Mouse (Mus musculus) lung, postnatal 0 days (tissue): ENCODE measurements around the gene Wbp2. TPM values are rescaled to one million over a fixed set of nuclear protein-coding genes. Genes with fewer than 3 reads are reported as not detected.
A peak's percentile ranks its signal among the peaks of the same experiment; 100 is the strongest.

Experiments
- ATAC-seq: fragments of 200-750 bp; cut with Nextera tagmentation; 2 replicates; pipeline ENCODE4 v1.8.0; 2017; ENCODE audit warnings: moderate library complexity
- DNase-seq: peaks from one replicate; pipeline ENCODE4 v3.0.0-alpha.2; 2016; ENCODE audit warnings: low spot score
- H3K27ac ChIP-seq: fragments of 300-500 bp; sonication (generic); 2 replicates; pipeline ENCODE4 v1.5.1; 2014; ENCODE audit warnings: antibody characterized with exemption, mild to moderate bottlenecking, low read length, mixed read lengths
- H3K27me3 ChIP-seq: fragments of 300-500 bp; sonication (generic); replicated peaks from 2 replicates; pipeline ENCODE4 v1.6.1; 2014; ENCODE audit warnings: low read length, mixed read lengths; ENCODE audit not compliant: insufficient read depth
- H3K36me3 ChIP-seq: fragments of 300-500 bp; sonication (generic); 2 replicates; pipeline ENCODE4 v1.6.1; 2014; ENCODE audit warnings: low read length, mixed read lengths; ENCODE audit not compliant: insufficient read depth
- H3K4me1 ChIP-seq: fragments of 300-500 bp; sonication (generic); 2 replicates; pipeline ENCODE4 v1.6.1; 2014; ENCODE audit warnings: antibody characterized with exemption, low read depth, low read length, mixed read lengths; ENCODE audit not compliant: insufficient read depth
- H3K4me2 ChIP-seq: fragments of 300-500 bp; sonication (generic); replicated peaks from 2 replicates; pipeline ENCODE4 v1.6.1; 2014; ENCODE audit warnings: low read depth, mild to moderate bottlenecking, low read length, moderate library complexity, mixed read lengths
- H3K4me3 ChIP-seq: fragments of 300-500 bp; sonication (generic); 2 replicates; pipeline ENCODE4 v1.5.1; 2014; ENCODE audit warnings: low read depth, low read length
- H3K9ac ChIP-seq: fragments of 300-500 bp; sonication (generic); replicated peaks from 2 replicates; pipeline ENCODE4 v1.6.1; 2014; ENCODE audit warnings: low read depth, mild to moderate bottlenecking
- H3K9me3 ChIP-seq: fragments of 300-500 bp; sonication (generic); 2 replicates; pipeline ENCODE4 v1.6.1; 2016; ENCODE audit warnings: low read length, mixed read lengths
- CTCF ChIP-seq: IDR thresholded peaks from 2 replicates; pipeline ENCODE4 v1.5.1; 2016; ENCODE audit warnings: antibody characterized with exemption, mild to moderate bottlenecking
- EP300 ChIP-seq: IDR thresholded peaks from 2 replicates; pipeline ENCODE4 v1.6.1; 2016; ENCODE audit warnings: antibody characterized with exemption, mild to moderate bottlenecking, control low read depth
- WGBS: fragments of 180-500 bp; shearing (Covaris S2); extraction: QIAGEN DNeasy Blood & Tissue Kit; methylation state at CpG from one replicate; pipeline ENCODE4 v1.1.7; 2014; 5-methylcytosine and 5-hydroxymethylcytosine counted together
- polyA plus RNA-seq: library from polyadenylated mRNA; unstranded; fragments of >200 nt; fragmentation: Nextera tagmentation; extraction: Ambion mirVana; gene quantifications from 2 replicates; pipeline ENCODE4 v1.2.1, GENCODE M21; 2015

Wbp2 gene
- polyA plus RNA-seq, 1 experiment from 2014 or later: 108 TPM

GRCm38 (mm10) chr11:116075539-116076265, 11.1 kb downstream of the Wbp2 start:
- H3K36me3 ChIP-seq: peaks cover 13% of the 10 kb centered on the region; the same call in 1 of the 2 replicates
- no peak overlapping the region for H3K4me3 ChIP-seq
- TF ChIP-seq CTCF (peak; percentile 30; the same call in 1 of the 2 replicates), EP300 (no peak)
- 45% methylated on average over 19 of the region's 20 CpGs for WGBS
- H3K9ac ChIP-seq: no peak overlapping the region
- H3K4me1 ChIP-seq: peaks cover 4% of the 10 kb centered on the region; the same call in 1 of the 2 replicates
- H3K4me2 ChIP-seq: peak overlapping the region; percentile 61; the same call in 1 of the 2 replicates
- H3K27ac ChIP-seq: no peak overlapping the region
- no peak for DNase-seq
- ATAC-seq: no peak
- no peaks in the 10 kb centered on the region for H3K27me3 ChIP-seq
- H3K9me3 ChIP-seq: no peaks in the 10 kb centered on the region

- no peaks in the 10 kb centered on the region for H3K9me3 ChIP-seq
- TF ChIP-seq CTCF (no peak), EP300 (no peak)
- 53% methylated on average over 7 of the region's 7 CpGs for WGBS
- ATAC-seq (no peak), DNase-seq (no peak)
- no peaks in the 10 kb centered on the region for H3K27me3 ChIP-seq
- no peak overlapping the region for H3K4me3 ChIP-seq
- H3K27ac ChIP-seq: no peak overlapping the region
- no peak overlapping the region for H3K9ac ChIP-seq
- peaks cover 4% of the 10 kb centered on the region; the same call in 1 of the 2 replicates for H3K4me1 ChIP-seq
- H3K4me2 ChIP-seq: no peak overlapping the region
- H3K36me3 ChIP-seq: peaks cover 7% of the 10 kb centered on the region; the same call in 1 of the 2 replicates
Observed at GRCm38 (mm10) chr11:116074436-116074991, 12.3 kb downstream of the Wbp2 start.

GRCm38 (mm10) chr11:116072608-116073007, 14.2 kb downstream of the Wbp2 start:
- DNase-seq: peak; percentile 83
- ATAC-seq: peak; percentile 79
- Histone ChIP-seq H3K4me2 (no peak overlapping the region), H3K4me3 (no peak overlapping the region), H3K27me3 (no peaks in the 10 kb centered on the region), H3K9me3 (no peaks in the 10 kb centered on the region), H3K27ac (peak overlapping the region; percentile 40), H3K36me3 (no peaks in the 10 kb centered on the region), H3K9ac (no peak overlapping the region), H3K4me1 (no peaks in the 10 kb centered on the region; the same call in 1 of the 2 replicates)
- 43% methylated on average over 3 of the region's 3 CpGs for WGBS
- no peak for TF ChIP-seq CTCF
- peak; percentile 92 for TF ChIP-seq EP300

- ATAC-seq (no peak), DNase-seq (no peak)
- Histone ChIP-seq H3K36me3 (no peaks in the 10 kb centered on the region), H3K4me1 (no peaks in the 10 kb centered on the region), H3K27me3 (no peaks in the 10 kb centered on the region), H3K27ac (no peak overlapping the region), H3K4me3 (no peak overlapping the region), H3K4me2 (no peak overlapping the region), H3K9ac (no peak overlapping the region), H3K9me3 (no peaks in the 10 kb centered on the region)
- 51% methylated on average over 5 of the region's 5 CpGs for WGBS
- TF ChIP-seq EP300 (no peak), CTCF (peak; percentile 62)
Observed at GRCm38 (mm10) chr11:116071510-116071909, 15.3 kb downstream of the Wbp2 start.

GRCm38 (mm10) chr11:116065345-116065744, 21.4 kb downstream of the Wbp2 start:
- H3K4me1 ChIP-seq: no peaks in the 10 kb centered on the region

GRCm38 (mm10) chr11:116064187-116064867, 22.5 kb downstream of the Wbp2 start:
- H3K9me3 ChIP-seq: no peaks in the 10 kb centered on the region
- no peaks in the 10 kb centered on the region for H3K4me1 ChIP-seq
- no peak overlapping the region for H3K9ac ChIP-seq
- no peak overlapping the region for H3K4me3 ChIP-seq
- 58% methylated on average over 23 of the region's 23 CpGs for WGBS
- H3K27ac ChIP-seq: no peak overlapping the region
- no peak overlapping the region for H3K4me2 ChIP-seq
- no peaks in the 10 kb centered on the region for H3K27me3 ChIP-seq
- ATAC-seq (no peak), DNase-seq (no peak)
- peaks cover 8% of the 10 kb centered on the region; the same call in 1 of the 2 replicates for H3K36me3 ChIP-seq
- TF ChIP-seq CTCF: no peak
- no peak for TF ChIP-seq EP300

More at GRCm38 (mm10) chr11:116065345-116065744, 21.4 kb downstream of the Wbp2 start:
- no peak for ATAC-seq
- DNase-seq: no peak
- 80% methylated on average over 12 of the region's 12 CpGs for WGBS
- TF ChIP-seq EP300: no peak
- TF ChIP-seq CTCF: no peak
- Histone ChIP-seq H3K27me3 (no peaks in the 10 kb centered on the region), H3K9ac (no peak overlapping the region), H3K4me3 (no peak overlapping the region), H3K27ac (no peak overlapping the region), H3K9me3 (no peaks in the 10 kb centered on the region), H3K4me2 (no peak overlapping the region), H3K36me3 (no peaks in the 10 kb centered on the region; the same call in 1 of the 2 replicates)
